Comparison of ENCODE assay signal across 23 mouse cellular contexts in the genomic region with DNA sequence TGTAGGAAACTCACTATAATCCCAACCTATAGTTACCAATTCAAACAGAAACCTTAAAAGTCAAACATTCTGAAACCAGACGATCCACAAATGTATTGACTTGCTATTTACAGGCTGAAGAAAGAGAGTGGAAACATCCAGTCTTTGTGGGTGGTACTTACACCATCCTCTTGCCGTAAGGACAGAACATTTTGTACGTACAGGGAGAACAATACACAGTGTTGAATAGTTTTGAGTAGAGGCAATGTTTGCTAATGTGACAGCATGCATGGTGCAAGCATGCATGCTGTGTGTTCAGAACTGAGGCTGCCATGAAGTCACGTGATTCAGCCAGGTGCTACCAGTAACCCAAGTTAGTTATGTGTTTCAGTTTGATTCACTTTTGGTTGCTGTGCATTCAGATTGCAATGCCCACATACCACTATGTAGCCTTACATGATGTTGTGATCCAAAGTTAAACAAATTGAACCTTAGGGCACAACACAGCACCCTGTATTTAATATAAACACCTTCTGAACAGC.
A peak's percentile ranks its signal among the peaks of the same experiment; 100 is the strongest.
DNase-seq lines count a peak whose midpoint lies in the region; ATAC-seq and TF ChIP-seq lines count a peak whose summit lies in the region.
"Had no signal": no experiment of that assay in that cellular context is flagged by ENCODE, and none has a peak within 500 bp of the region (broad histone marks: within the 10 kb centered on the region; RNA-seq: fewer than 3 reads in every experiment).

No protein-coding gene starts in this region.

- in situ Hi-C loops in CH12.LX (cut with MboI; ENCODE audit: low pct_ligation_motif_present, low pct_unique_long_range_greater_than_20kb, low sequenced_read_pairs) = no loop called here

- H3K27me3 ChIP-seq in liver, postnatal 0 days (ENCODE audit: insufficient read depth, low read length) = no peaks in the 10 kb centered on the region
- no peaks in the 10 kb centered on the region for H3K27me3 ChIP-seq in CH12.LX (replicated peaks)
- no peaks in the 10 kb centered on the region for H3K27me3 ChIP-seq in heart, embryonic 10.5 days (ENCODE audit: insufficient read depth, poor library complexity, severe bottlenecking)
- H3K27me3 ChIP-seq: embryonic facial prominence, embryonic 12.5 days; forebrain, embryonic 13.5 days; forebrain, embryonic 15.5 days had no signal

- no peak for TF ChIP-seq RAD21 in CH12.LX (IDR thresholded peaks at IDR 0.05; ENCODE audit: low read depth, low read length)

- no peak for DNase-seq in liver, postnatal 0 days
- DNase-seq in liver = no peak
- DNase-seq in A20 (ENCODE audit: low read depth, low spot score) = peak; percentile 8
- DNase-seq in CH12.LX (ENCODE audit: extremely low read depth) = peak; percentile 8
- no peak for DNase-seq in heart, embryonic 10.5 days (ENCODE audit: low spot score)
- no peak for DNase-seq in testis, postnatal 14 days (ENCODE audit: low spot score)
- DNase-seq: adrenal gland, adult 2 months; adrenal gland, postnatal 10 days; adrenal gland, postnatal 25 days; B cell, adult 2 months; cerebellum, adult 11 months; cerebellum, adult 18-20 months; cerebellum, adult 8-10 months; cerebellum, adult 9-11 months; cerebellum, postnatal 14 days; cerebellum, postnatal 36 days; embryo, embryonic 11 days; forebrain, postnatal 0 days had no signal

- no peak overlapping the region for H3K27ac ChIP-seq in liver, postnatal 0 days (ENCODE audit: low read depth)
- H3K27ac ChIP-seq in CH12.LX (ENCODE audit: insufficient read depth, low read depth) = no peak overlapping the region
- H3K27ac ChIP-seq in heart, embryonic 10.5 days = no peak overlapping the region
- H3K27ac ChIP-seq: embryonic facial prominence, embryonic 10.5 days; embryonic facial prominence, embryonic 12.5 days; forebrain, embryonic 13.5 days; forebrain, embryonic 15.5 days had no signal

- no peaks in the 10 kb centered on the region for H3K79me2 ChIP-seq in CH12.LX (replicated peaks; ENCODE audit: control insufficient read depth, extremely low read depth, insufficient read depth, poor library complexity, severe bottlenecking)

- H3K9me3 ChIP-seq in liver, postnatal 0 days (ENCODE audit: low read length) = no peaks in the 10 kb centered on the region
- no peaks in the 10 kb centered on the region for H3K9me3 ChIP-seq in CH12.LX (replicated peaks; ENCODE audit: low read length)
- H3K9me3 ChIP-seq in heart, embryonic 10.5 days = no peaks in the 10 kb centered on the region
- H3K9me3 ChIP-seq: embryonic facial prominence, embryonic 10.5 days; embryonic facial prominence, embryonic 12.5 days; forebrain, embryonic 13.5 days; forebrain, embryonic 15.5 days had no signal

- TF ChIP-seq CTCF in liver, postnatal 0 days (IDR thresholded peaks at IDR 0.05; ENCODE audit: low read depth) = no peak
- no peak for TF ChIP-seq CTCF in CH12.LX (conservative IDR thresholded peaks at IDR 0.05 in 1 of 2, IDR thresholded peaks at IDR 0.05 in 1 of 2; ENCODE audit: low read depth in 2 of 2, low read length in 2 of 2)

- H3K9ac ChIP-seq in liver, postnatal 0 days (replicated peaks) = no peak overlapping the region
- H3K9ac ChIP-seq in CH12.LX (ENCODE audit: insufficient read depth, low read depth) = no peak overlapping the region
- H3K9ac ChIP-seq: embryonic facial prominence, embryonic 12.5 days; forebrain, embryonic 13.5 days; forebrain, embryonic 15.5 days; forebrain, postnatal 0 days had no signal

- TF ChIP-seq EP300 in liver, postnatal 0 days (IDR thresholded peaks at IDR 0.05; ENCODE audit: low read depth) = peak; percentile 96
- TF ChIP-seq EP300 in CH12.LX (IDR thresholded peaks at IDR 0.05; ENCODE audit: low read length) = no peak

- WGBS in liver, postnatal 0 days (ENCODE audit: insufficient replicate concordance) = 66% methylated on average over 4 of the region's 4 CpGs
- WGBS in heart, embryonic 10.5 days = 84% methylated on average over 4 of the region's 4 CpGs

- TF ChIP-seq POLR2A in CH12.LX (IDR thresholded peaks at IDR 0.05; ENCODE audit: low read depth, low read length) = no peak

- no peaks in the 10 kb centered on the region for H3K4me1 ChIP-seq in liver, postnatal 0 days (ENCODE audit: insufficient read depth)
- H3K4me1 ChIP-seq in CH12.LX (ENCODE audit: control insufficient read depth in 1 of 2, insufficient read depth in 2 of 2) = peaks cover 4% of the 10 kb centered on the region in 2 experiments; a peak in 3 of 4 replicates
- H3K4me1 ChIP-seq in heart, embryonic 10.5 days = no peaks in the 10 kb centered on the region
- H3K4me1 ChIP-seq: embryonic facial prominence, embryonic 10.5 days; embryonic facial prominence, embryonic 12.5 days; forebrain, embryonic 13.5 days; forebrain, embryonic 15.5 days had no signal

- dilution Hi-C loops in CH12.LX (cut with MboI; ENCODE audit: extremely low pct_ligation_motif_present, extremely low pct_unique_long_range_greater_than_20kb, low sequenced_read_pairs) = no loop called here

- no peaks in the 10 kb centered on the region for H3K36me3 ChIP-seq in liver, postnatal 0 days (replicated peaks; ENCODE audit: insufficient read depth, low read length)
- H3K36me3 ChIP-seq in CH12.LX (replicated peaks in 1 of 2; ENCODE audit: control insufficient read depth in 1 of 2, insufficient read depth in 1 of 2, low read length in 1 of 2) = no peaks in the 10 kb centered on the region
- no peaks in the 10 kb centered on the region for H3K36me3 ChIP-seq in heart, embryonic 10.5 days
- H3K36me3 ChIP-seq: embryonic facial prominence, embryonic 10.5 days; embryonic facial prominence, embryonic 12.5 days; forebrain, embryonic 15.5 days had no signal

- H3K4me3 ChIP-seq in liver, postnatal 0 days (ENCODE audit: low read depth, low read length) = no peak overlapping the region
- no peak overlapping the region for H3K4me3 ChIP-seq in CH12.LX (replicated peaks in 1 of 3; ENCODE audit: low read depth in 2 of 3, low read length in 2 of 3, poor library complexity in 1 of 3)
- no peak overlapping the region for H3K4me3 ChIP-seq in heart, embryonic 10.5 days
- H3K4me3 ChIP-seq: embryonic facial prominence, embryonic 10.5 days; embryonic facial prominence, embryonic 12.5 days; forebrain, embryonic 13.5 days; forebrain, embryonic 15.5 days had no signal

- no peak overlapping the region for H3K4me2 ChIP-seq in liver, postnatal 0 days (ENCODE audit: low read depth, low read length)
- peak overlapping the region; percentile 31; the same call in 1 of the 2 replicates for H3K4me2 ChIP-seq in CH12.LX (ENCODE audit: insufficient read depth, low read depth, poor library complexity, severe bottlenecking)
- H3K4me2 ChIP-seq: embryonic facial prominence, embryonic 12.5 days; forebrain, embryonic 13.5 days; forebrain, embryonic 15.5 days had no signal

- peak; percentile 100 for ATAC-seq in liver, postnatal 0 days
- ATAC-seq: CD4-positive, CD25-positive, alpha-beta regulatory T cell, adult 4 months; forebrain, embryonic 13.5 days; forebrain, embryonic 15.5 days; forebrain, postnatal 0 days had no signal

TF ChIP-seq in CH12.LX, 34 proteins besides CTCF, POLR2A, EP300 and RAD21 (continues in another document):
- TF ChIP-seq TCF12 (IDR thresholded peaks at IDR 0.05; ENCODE audit: low read depth, low read length) = 0 out of 2 replicates have a peak, but pooled peaks have one; percentile 26
- no peak for TF ChIP-seq RCOR1 (conservative IDR thresholded peaks at IDR 0.05; ENCODE audit: low read depth, low read length)
- no peak for TF ChIP-seq E2F4 (IDR thresholded peaks at IDR 0.05; ENCODE audit: insufficient replicate concordance, low read depth, low read length)
- TF ChIP-seq ZNF384 (IDR thresholded peaks at IDR 0.05; ENCODE audit: low read depth, low read length) = no peak
- TF ChIP-seq CHD2 (IDR thresholded peaks at IDR 0.05; ENCODE audit: low read length) = no peak
- no peak for TF ChIP-seq JUN (IDR thresholded peaks at IDR 0.05; ENCODE audit: insufficient read depth, low read depth, low read length)
- TF ChIP-seq KAT2A (IDR thresholded peaks at IDR 0.05; ENCODE audit: insufficient replicate concordance, low read length) = no peak
- peak; percentile 60 for TF ChIP-seq USF1 (IDR thresholded peaks at IDR 0.05; ENCODE audit: low read depth, low read length)
- no peak for TF ChIP-seq MXI1 (IDR thresholded peaks at IDR 0.05; ENCODE audit: low read depth, low read length)
- no peak for TF ChIP-seq MAZ (IDR thresholded peaks at IDR 0.05; ENCODE audit: low read depth, low read length)
- TF ChIP-seq ZMIZ1 (IDR thresholded peaks at IDR 0.05; ENCODE audit: low read depth, low read length) = no peak
- no peak for TF ChIP-seq MEF2A (IDR thresholded peaks at IDR 0.05; ENCODE audit: borderline replicate concordance, low read depth, low read length)
- peak; percentile 72 for TF ChIP-seq USF2 (conservative IDR thresholded peaks at IDR 0.05; ENCODE audit: low read depth, low read length)
- TF ChIP-seq ZC3H11A (IDR thresholded peaks at IDR 0.05; ENCODE audit: low read depth, low read length) = no peak
- peak; percentile 60 for TF ChIP-seq BHLHE40 (IDR thresholded peaks at IDR 0.05; ENCODE audit: low read depth, low read length)
- TF ChIP-seq ELF1 (IDR thresholded peaks at IDR 0.05; ENCODE audit: low read depth, low read length) = no peak
- no peak for TF ChIP-seq CHD1 (IDR thresholded peaks at IDR 0.05; ENCODE audit: low read depth, low read length)
- no peak for TF ChIP-seq SMC3 (IDR thresholded peaks at IDR 0.05; ENCODE audit: low read depth, low read length)
- no peak for TF ChIP-seq NRF1 (IDR thresholded peaks at IDR 0.05; ENCODE audit: low read depth, low read length)
- peak; percentile 42; the same call in 1 of the 2 replicates for TF ChIP-seq MAX (IDR thresholded peaks at IDR 0.05; ENCODE audit: low read length)
- no peak for TF ChIP-seq ETS1 (conservative IDR thresholded peaks at IDR 0.05; ENCODE audit: low read depth, low read length)
- TF ChIP-seq HCFC1 (IDR thresholded peaks at IDR 0.05; ENCODE audit: low read depth, low read length) = no peak
- no peak for TF ChIP-seq TBP (conservative IDR thresholded peaks at IDR 0.05; ENCODE audit: low read depth, low read length)
- no peak for TF ChIP-seq SIN3A (IDR thresholded peaks at IDR 0.05; ENCODE audit: low read length)
- TF ChIP-seq UBTF (IDR thresholded peaks at IDR 0.05; ENCODE audit: low read depth, low read length) = no peak
- no peak for TF ChIP-seq POLR2AphosphoS2 (IDR thresholded peaks at IDR 0.05; ENCODE audit: low read depth, low read length)
- TF ChIP-seq IRF4 (IDR thresholded peaks at IDR 0.05; ENCODE audit: low read depth, low read length) = peak; percentile 22; the same call in 1 of the 2 replicates
- no peak for TF ChIP-seq NELFE (IDR thresholded peaks at IDR 0.05; ENCODE audit: low read depth, low read length)
- no peak for TF ChIP-seq JUND (conservative IDR thresholded peaks at IDR 0.05; ENCODE audit: low read depth, low read length)
- TF ChIP-seq MYC (IDR thresholded peaks at IDR 0.05; ENCODE audit: low read depth, low read length) = no peak
- TF ChIP-seq GABPA (IDR thresholded peaks at IDR 0.05; ENCODE audit: insufficient replicate concordance, low read depth, low read length) = no peak
- no peak for TF ChIP-seq PAX5 (IDR thresholded peaks at IDR 0.05; ENCODE audit: low read length)

Comparison
In these comparisons a context has a peak if more than half of its experiments do, and no peak if none do; other contexts are left out.
1. DNase-seq: peak in A20 (single experiment) and CH12.LX (single experiment); none in liver, postnatal 0 days (single experiment), liver (single experiment), heart, embryonic 10.5 days (single experiment) and testis, postnatal 14 days (single experiment).